Mouse (Mus musculus) ES-E14 (cell line): ENCODE results near the gene Hdac5.

ENCODE experiments used
- CHD2 ChIP-seq: IDR thresholded peaks from 2 replicates; pipeline ENCODE4 v1.6.1; 2014; ENCODE audit warnings: mild to moderate bottlenecking, low read depth, low read length, inconsistent platforms
- HCFC1 ChIP-seq: IDR thresholded peaks from 2 replicates; pipeline ENCODE4 v1.6.1; 2012; ENCODE audit warnings: low read length, inconsistent platforms, borderline replicate concordance; ENCODE audit not compliant: insufficient read depth
- MAFK ChIP-seq: IDR thresholded peaks from 2 replicates; pipeline ENCODE4 v1.6.1; 2014; ENCODE audit warnings: mild to moderate bottlenecking, low read depth, low read length, inconsistent platforms; ENCODE audit not compliant: insufficient read depth
- ZNF384 ChIP-seq: IDR thresholded peaks from 2 replicates; pipeline ENCODE4 v1.6.1; 2012; ENCODE audit warnings: low read depth, low read length, inconsistent platforms

GRCm38 (mm10) chr11:102156039-102156785 is 73.8 kb downstream of the Hdac5 start, which contains the start of gene Tmem101:
- TF ChIP-seq MAFK: no peak
- TF ChIP-seq HCFC1: peak; percentile 100
- TF ChIP-seq ZNF384: no peak
- peak; percentile 61; the same call in 1 of the 2 replicates for TF ChIP-seq CHD2
